Mouse (Mus musculus): ENCODE results near the gene Gsn. TPM values are rescaled to one million over a fixed set of nuclear protein-coding genes. Genes with fewer than 3 reads are reported as not detected.

Gsn gene
- total and polyA plus RNA-seq, 3 experiments = 24.2 to 54.2 (median 42.9) TPM

GRCm38 (mm10) chr2:35318405-35318804 is 62.2 kb downstream of the Gsn start:
- Histone ChIP-seq H3K79me2 (replicated peaks; ENCODE audit: control insufficient read depth, extremely low read depth, insufficient read depth, poor library complexity, severe bottlenecking) (no peaks in the 10 kb centered on the region), H3K4me3 (replicated peaks in 1 of 3; ENCODE audit: low read depth in 2 of 3, low read length in 2 of 3, poor library complexity in 1 of 3) (no peak overlapping the region), H3K9me3 (replicated peaks; ENCODE audit: low read length) (no peaks in the 10 kb centered on the region), H3K27ac (ENCODE audit: insufficient read depth, low read depth) (no peak overlapping the region), H3K4me2 (ENCODE audit: insufficient read depth, low read depth, poor library complexity, severe bottlenecking) (no peak overlapping the region), H3K36me3 (replicated peaks in 1 of 2; ENCODE audit: control insufficient read depth in 1 of 2, insufficient read depth in 1 of 2, low read length in 1 of 2) (peaks cover 0 to 16% of the 10 kb centered on the region in 2 experiments), H3K9ac (ENCODE audit: insufficient read depth, low read depth) (no peak overlapping the region), H3K4me1 (ENCODE audit: control insufficient read depth in 1 of 2, insufficient read depth in 2 of 2) (peaks cover 0 to 7% of the 10 kb centered on the region in 2 experiments; a peak in 2 of 4 replicates), H3K27me3 (replicated peaks) (no peaks in the 10 kb centered on the region)
- TF ChIP-seq UBTF (IDR thresholded peaks at IDR 0.05; ENCODE audit: low read depth, low read length) = no peak
- TF ChIP-seq MEF2A (IDR thresholded peaks at IDR 0.05; ENCODE audit: borderline replicate concordance, low read depth, low read length) = no peak
- TF ChIP-seq E2F4 (IDR thresholded peaks at IDR 0.05; ENCODE audit: insufficient replicate concordance, low read depth, low read length) = no peak
- TF ChIP-seq NELFE (IDR thresholded peaks at IDR 0.05; ENCODE audit: low read depth, low read length) = no peak
- TF ChIP-seq JUN (IDR thresholded peaks at IDR 0.05; ENCODE audit: insufficient read depth, low read depth, low read length) = no peak
- no peak for TF ChIP-seq SMC3 (IDR thresholded peaks at IDR 0.05; ENCODE audit: low read depth, low read length)
- no peak for TF ChIP-seq TBP (conservative IDR thresholded peaks at IDR 0.05; ENCODE audit: low read depth, low read length)
- no peak for TF ChIP-seq ZC3H11A (IDR thresholded peaks at IDR 0.05; ENCODE audit: low read depth, low read length)
- dilution Hi-C loops (cut with MboI; ENCODE audit: extremely low pct_ligation_motif_present, extremely low pct_unique_long_range_greater_than_20kb, low sequenced_read_pairs) (no loop called here), in situ Hi-C loops (cut with MboI; ENCODE audit: low pct_ligation_motif_present, low pct_unique_long_range_greater_than_20kb, low sequenced_read_pairs) (no loop called here)
- DNase-seq (ENCODE audit: extremely low read depth) = no peak

- dilution Hi-C loops (cut with MboI; ENCODE audit: extremely low pct_ligation_motif_present, extremely low pct_unique_long_range_greater_than_20kb, low sequenced_read_pairs) = no loop called here
- Histone ChIP-seq H3K9ac (ENCODE audit: insufficient read depth, low read depth) (no peak overlapping the region), H3K4me1 (ENCODE audit: control insufficient read depth in 1 of 2, insufficient read depth in 2 of 2) (peaks cover 0 to under 1% of the 10 kb centered on the region in 2 experiments; a peak in 2 of 4 replicates), H3K9me3 (replicated peaks; ENCODE audit: low read length) (no peaks in the 10 kb centered on the region), H3K27ac (ENCODE audit: insufficient read depth, low read depth) (no peak overlapping the region), H3K4me2 (ENCODE audit: insufficient read depth, low read depth, poor library complexity, severe bottlenecking) (no peak overlapping the region), H3K27me3 (replicated peaks) (no peaks in the 10 kb centered on the region), H3K79me2 (replicated peaks; ENCODE audit: control insufficient read depth, extremely low read depth, insufficient read depth, poor library complexity, severe bottlenecking) (no peaks in the 10 kb centered on the region), H3K36me3 (replicated peaks in 1 of 2; ENCODE audit: control insufficient read depth in 1 of 2, insufficient read depth in 1 of 2, low read length in 1 of 2) (peaks cover 0 to 17% of the 10 kb centered on the region in 2 experiments), H3K4me3 (replicated peaks in 1 of 3; ENCODE audit: low read depth in 2 of 3, low read length in 2 of 3, poor library complexity in 1 of 3) (no peak overlapping the region)
- no peak for DNase-seq (ENCODE audit: extremely low read depth)
- in situ Hi-C loops (cut with MboI; ENCODE audit: low pct_ligation_motif_present, low pct_unique_long_range_greater_than_20kb, low sequenced_read_pairs) = no loop called here
- TF ChIP-seq USF2 (conservative IDR thresholded peaks at IDR 0.05; ENCODE audit: low read depth, low read length) = no peak
Measured at GRCm38 (mm10) chr2:35320399-35320798, 64.2 kb downstream of the Gsn start.

GRCm38 (mm10) chr2:35322404-35323164 is 66.4 kb downstream of the Gsn start:
- Histone ChIP-seq H3K79me2 (replicated peaks; ENCODE audit: control insufficient read depth, extremely low read depth, insufficient read depth, poor library complexity, severe bottlenecking) (no peaks in the 10 kb centered on the region), H3K27ac (ENCODE audit: insufficient read depth, low read depth) (no peak overlapping the region), H3K9ac (ENCODE audit: insufficient read depth, low read depth) (no peak overlapping the region), H3K4me3 (replicated peaks in 1 of 3; ENCODE audit: low read depth in 2 of 3, low read length in 2 of 3, poor library complexity in 1 of 3) (no peak overlapping the region), H3K4me2 (ENCODE audit: insufficient read depth, low read depth, poor library complexity, severe bottlenecking) (no peak overlapping the region), H3K9me3 (replicated peaks; ENCODE audit: low read length) (no peaks in the 10 kb centered on the region), H3K27me3 (replicated peaks) (no peaks in the 10 kb centered on the region), H3K4me1 (ENCODE audit: control insufficient read depth in 1 of 2, insufficient read depth in 2 of 2) (peaks cover 0 to 2% of the 10 kb centered on the region in 2 experiments; a peak in 2 of 4 replicates), H3K36me3 (replicated peaks in 1 of 2; ENCODE audit: control insufficient read depth in 1 of 2, insufficient read depth in 1 of 2, low read length in 1 of 2) (peaks cover 0 to 17% of the 10 kb centered on the region in 2 experiments)
- no peak for DNase-seq (ENCODE audit: extremely low read depth)
- in situ Hi-C loops (cut with MboI; ENCODE audit: low pct_ligation_motif_present, low pct_unique_long_range_greater_than_20kb, low sequenced_read_pairs) (no loop called here), dilution Hi-C loops (cut with MboI; ENCODE audit: extremely low pct_ligation_motif_present, extremely low pct_unique_long_range_greater_than_20kb, low sequenced_read_pairs) (no loop called here)
- no peak for TF ChIP-seq MAZ (IDR thresholded peaks at IDR 0.05; ENCODE audit: low read depth, low read length)
- TF ChIP-seq KAT2A (IDR thresholded peaks at IDR 0.05; ENCODE audit: insufficient replicate concordance, low read length) = no peak
- no peak for TF ChIP-seq UBTF (IDR thresholded peaks at IDR 0.05; ENCODE audit: low read depth, low read length)
- no peak for TF ChIP-seq ZC3H11A (IDR thresholded peaks at IDR 0.05; ENCODE audit: low read depth, low read length)
- TF ChIP-seq IRF4 (IDR thresholded peaks at IDR 0.05; ENCODE audit: low read depth, low read length) = no peak
- no peak for TF ChIP-seq POLR2A (IDR thresholded peaks at IDR 0.05; ENCODE audit: low read depth, low read length)
- TF ChIP-seq E2F4 (IDR thresholded peaks at IDR 0.05; ENCODE audit: insufficient replicate concordance, low read depth, low read length) = no peak
- no peak for TF ChIP-seq NELFE (IDR thresholded peaks at IDR 0.05; ENCODE audit: low read depth, low read length)
- no peak for TF ChIP-seq ELF1 (IDR thresholded peaks at IDR 0.05; ENCODE audit: low read depth, low read length)
- TF ChIP-seq HCFC1 (IDR thresholded peaks at IDR 0.05; ENCODE audit: low read depth, low read length) = no peak
- TF ChIP-seq ZKSCAN1 (IDR thresholded peaks at IDR 0.05; ENCODE audit: borderline replicate concordance, low read depth, low read length) = no peak
- TF ChIP-seq ETS1 (conservative IDR thresholded peaks at IDR 0.05; ENCODE audit: low read depth, low read length) = no peak
- TF ChIP-seq TCF12 (IDR thresholded peaks at IDR 0.05; ENCODE audit: low read depth, low read length) = no peak
- no peak for TF ChIP-seq ZNF384 (IDR thresholded peaks at IDR 0.05; ENCODE audit: low read depth, low read length)
- TF ChIP-seq PAX5 (IDR thresholded peaks at IDR 0.05; ENCODE audit: low read length) = no peak
- TF ChIP-seq ZMIZ1 (IDR thresholded peaks at IDR 0.05; ENCODE audit: low read depth, low read length) = no peak
- TF ChIP-seq BHLHE40 (IDR thresholded peaks at IDR 0.05; ENCODE audit: low read depth, low read length) = no peak
